ENCODE assay signal across 8 mouse cellular contexts in genomic region chr4:48279498-48280134, GRCm38 (mm10). TPM values are rescaled to one million over a fixed set of nuclear protein-coding genes. Genes with fewer than 3 reads are reported as not detected.
DNase-seq lines count a peak whose midpoint lies in the region; ATAC-seq lines count a peak whose summit lies in the region.

TSS of gene Erp44 (minus strand) at chr4:48279558.
TSS of gene Invs (plus strand) at chr4:48279760.

- WGBS in heart, embryonic 13.5 days = under 1% methylated on average over 41 of the region's 41 CpGs
- WGBS in liver, embryonic 12.5 days (ENCODE audit: insufficient replicate concordance) = under 1% methylated on average over 41 of the region's 41 CpGs
- WGBS in stomach, embryonic 15.5 days = under 1% methylated on average over 41 of the region's 41 CpGs

- peak; percentile 99 for ATAC-seq in heart, embryonic 13.5 days (ENCODE audit: extremely low read depth, insufficient number of reproducible peaks, low FRiP score, low TSS enrichment)
- peak; percentile 100 for ATAC-seq in liver, embryonic 12.5 days
- ATAC-seq in stomach, embryonic 15.5 days (ENCODE audit: insufficient read depth, low FRiP score, low read depth) = peak; percentile 100

- peak within 1 kb of the TSS; percentile 93 for H3K4me3 ChIP-seq in brown adipose tissue, adult 24 weeks (ENCODE audit: insufficient read depth, low read depth, low read length)
- H3K4me3 ChIP-seq in heart, embryonic 13.5 days = peak within 1 kb of the TSS; percentile 99
- H3K4me3 ChIP-seq in liver, embryonic 12.5 days = peak within 1 kb of the TSS; percentile 89
- peak within 1 kb of the TSS; percentile 97 for H3K4me3 ChIP-seq in stomach, embryonic 15.5 days (replicated peaks)

- peak within 1 kb of the TSS; percentile 63 for H3K27ac ChIP-seq in brown adipose tissue, adult 24 weeks (replicated peaks; ENCODE audit: low read depth, low read length)
- H3K27ac ChIP-seq in heart, embryonic 13.5 days (replicated peaks) = peak within 1 kb of the TSS; percentile 83
- peak within 1 kb of the TSS; percentile 81 for H3K27ac ChIP-seq in liver, embryonic 12.5 days
- peak within 1 kb of the TSS; percentile 77 for H3K27ac ChIP-seq in stomach, embryonic 15.5 days

- peak within 1 kb of the TSS; percentile 97 for H3K9ac ChIP-seq in heart, embryonic 13.5 days
- H3K9ac ChIP-seq in liver, embryonic 12.5 days = peak within 1 kb of the TSS; percentile 93
- peak within 1 kb of the TSS; percentile 93 for H3K9ac ChIP-seq in stomach, embryonic 15.5 days

- H3K9me3 ChIP-seq in heart, embryonic 13.5 days = no peaks in the 10 kb centered on the region
- H3K9me3 ChIP-seq in liver, embryonic 12.5 days (replicated peaks) = no peaks in the 10 kb centered on the region
- no peaks in the 10 kb centered on the region for H3K9me3 ChIP-seq in stomach, embryonic 15.5 days

- H3K4me1 ChIP-seq in brown adipose tissue, adult 24 weeks (ENCODE audit: control insufficient read depth, insufficient read depth, insufficient read length, low read length) = peaks cover 2% of the 10 kb centered on the region; the same call in 1 of the 2 replicates
- H3K4me1 ChIP-seq in heart, embryonic 13.5 days = peaks cover 12% of the 10 kb centered on the region
- H3K4me1 ChIP-seq in liver, embryonic 12.5 days = peaks cover 22% of the 10 kb centered on the region
- peaks cover 8% of the 10 kb centered on the region; the same call in 1 of the 2 replicates for H3K4me1 ChIP-seq in stomach, embryonic 15.5 days

- no peaks in the 10 kb centered on the region for H3K27me3 ChIP-seq in heart, embryonic 13.5 days (replicated peaks)
- no peaks in the 10 kb centered on the region for H3K27me3 ChIP-seq in liver, embryonic 12.5 days (replicated peaks)
- no peaks in the 10 kb centered on the region for H3K27me3 ChIP-seq in stomach, embryonic 15.5 days (replicated peaks)

- H3K4me2 ChIP-seq in heart, embryonic 13.5 days = peak within 1 kb of the TSS; percentile 84
- H3K4me2 ChIP-seq in liver, embryonic 12.5 days = peak within 1 kb of the TSS; percentile 88
- peak within 1 kb of the TSS; percentile 62 for H3K4me2 ChIP-seq in stomach, embryonic 15.5 days

- no peaks in the 10 kb centered on the region for H3K36me3 ChIP-seq in heart, embryonic 13.5 days
- H3K36me3 ChIP-seq in liver, embryonic 12.5 days = no peaks in the 10 kb centered on the region
- no peaks in the 10 kb centered on the region for H3K36me3 ChIP-seq in stomach, embryonic 15.5 days

- DNase-seq in CD4-positive, CD25-positive, alpha-beta regulatory T cell, adult 2 months (ENCODE audit: low read depth, low spot score) = peak; percentile 96
- DNase-seq in fat pad, adult 2 months (ENCODE audit: extremely low read depth, low read depth, low spot score) = peak; percentile 85
- DNase-seq in kidney, postnatal 10 days = peak; percentile 95
- peak; percentile 89 to 91 for DNase-seq in natural killer cell, adult 2 months (ENCODE audit: low spot score in 2 of 2)

RNA-seq across cellular contexts. Expression of gene Erp44, which starts in this region (rescaled TPM):
- 44.2 and 77.8 TPM in 2 replicates for polyA plus RNA-seq in brown adipose tissue, adult 24 weeks (2012; ENCODE audit: insufficient read depth, insufficient read length, missing spikeins)
- polyA plus RNA-seq in heart, embryonic 13.5 days (2015; fragmentation: Nextera tagmentation; extraction: Ambion mirVana) = 55.4 and 60.3 TPM in 2 replicates
- polyA plus RNA-seq in liver, embryonic 12.5 days (2016; fragmentation: Nextera tagmentation; extraction: Ambion mirVana) = 55.6 and 56.3 TPM in 2 replicates
- 104 and 116 TPM in 2 replicates for polyA plus RNA-seq in stomach, embryonic 15.5 days (2015; fragmentation: Nextera tagmentation; extraction: Ambion mirVana)

RNA-seq across cellular contexts. Expression of gene Invs, which starts in this region (rescaled TPM):
- polyA plus RNA-seq in brown adipose tissue, adult 24 weeks (2012; ENCODE audit: insufficient read depth, insufficient read length, missing spikeins) = 2.0 and 2.3 TPM in 2 replicates
- 4.5 TPM in 2 replicates for polyA plus RNA-seq in heart, embryonic 13.5 days (2015; fragmentation: Nextera tagmentation; extraction: Ambion mirVana)
- polyA plus RNA-seq in liver, embryonic 12.5 days (2016; fragmentation: Nextera tagmentation; extraction: Ambion mirVana) = 3.3 and 3.7 TPM in 2 replicates
- polyA plus RNA-seq in stomach, embryonic 15.5 days (2015; fragmentation: Nextera tagmentation; extraction: Ambion mirVana) = 9.5 and 10.1 TPM in 2 replicates

Comparison
In these comparisons a context has a peak if more than half of its experiments do, and no peak if none do; other contexts are left out.
1. Peak in every context shown above with its lines: DNase-seq, ATAC-seq, H3K4me3 ChIP-seq and H3K27ac ChIP-seq.